Mouse (Mus musculus): Measurements from ENCODE around the gene Pbld2.

The Pbld2 gene

DNA sequence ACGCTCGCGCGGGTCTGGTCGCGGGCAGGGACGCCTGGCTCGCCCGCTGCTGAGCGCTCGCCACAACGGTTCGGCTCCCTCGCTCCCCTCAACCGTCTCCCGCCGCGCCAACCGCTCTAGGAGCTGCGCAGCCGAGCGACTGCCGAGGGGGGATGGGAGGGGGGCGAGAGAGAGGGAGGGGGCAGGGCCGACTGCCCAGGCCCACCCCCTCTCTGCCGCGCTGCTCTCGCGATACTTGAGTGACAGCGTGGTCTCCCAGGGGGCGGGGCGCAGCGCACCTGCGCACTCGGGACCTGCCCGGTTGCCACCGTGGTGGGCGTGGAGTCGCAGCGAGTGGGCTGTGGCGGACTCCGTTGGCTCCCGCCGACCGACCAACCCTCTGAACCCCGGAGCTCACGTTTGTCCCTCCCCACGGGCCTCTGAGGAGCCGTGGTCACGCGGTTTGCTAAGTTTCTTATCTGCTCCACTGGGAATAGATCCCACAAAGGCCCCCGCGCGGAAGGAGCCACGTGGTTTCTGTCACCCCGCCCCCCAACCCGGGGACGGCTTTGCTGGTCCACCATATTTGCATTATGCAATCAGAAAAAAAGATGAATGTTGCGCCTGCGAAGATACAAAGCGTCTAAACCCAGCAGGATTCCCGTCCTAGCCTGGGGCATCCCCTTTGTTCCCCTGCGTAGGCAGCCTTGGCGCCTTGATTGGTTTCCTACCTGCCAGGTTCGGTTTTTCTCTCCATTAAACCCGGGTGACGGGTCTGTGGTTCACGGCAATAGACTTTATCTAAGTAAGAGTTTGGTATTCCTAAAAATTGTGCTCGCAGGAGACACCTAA is at the start of gene Pbld2, which contains the start of gene Hnrnph3:
TSS of gene Pbld2 (plus strand) at position 567 of the 831 bp plus-strand sequence.
TSS of gene Hnrnph3 (minus strand) at position 469 of the 831 bp plus-strand sequence.
- DNase-seq (ENCODE audit: low read depth, low spot score): peak; percentile 99

DNA sequence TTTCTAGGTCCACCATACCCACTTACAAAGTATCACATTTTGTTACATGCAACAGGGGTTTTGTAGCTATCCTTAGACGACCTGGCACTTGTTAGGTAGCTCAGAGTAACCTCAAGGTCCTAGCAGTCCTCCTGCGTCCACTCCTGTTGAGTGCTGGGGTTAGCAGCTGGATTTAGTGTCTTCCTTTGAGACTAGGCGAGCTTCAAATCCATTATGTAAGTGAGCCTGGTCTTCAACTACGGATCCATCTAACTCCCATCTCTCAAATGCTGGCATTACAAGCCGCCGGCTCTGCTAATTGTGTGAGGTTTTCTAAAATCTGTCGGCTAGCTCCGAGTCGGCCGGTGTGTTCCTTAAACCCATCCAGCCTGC is 44.5 kb upstream of the Pbld2 start:
- no peak for DNase-seq (ENCODE audit: low read depth, low spot score)

DNA sequence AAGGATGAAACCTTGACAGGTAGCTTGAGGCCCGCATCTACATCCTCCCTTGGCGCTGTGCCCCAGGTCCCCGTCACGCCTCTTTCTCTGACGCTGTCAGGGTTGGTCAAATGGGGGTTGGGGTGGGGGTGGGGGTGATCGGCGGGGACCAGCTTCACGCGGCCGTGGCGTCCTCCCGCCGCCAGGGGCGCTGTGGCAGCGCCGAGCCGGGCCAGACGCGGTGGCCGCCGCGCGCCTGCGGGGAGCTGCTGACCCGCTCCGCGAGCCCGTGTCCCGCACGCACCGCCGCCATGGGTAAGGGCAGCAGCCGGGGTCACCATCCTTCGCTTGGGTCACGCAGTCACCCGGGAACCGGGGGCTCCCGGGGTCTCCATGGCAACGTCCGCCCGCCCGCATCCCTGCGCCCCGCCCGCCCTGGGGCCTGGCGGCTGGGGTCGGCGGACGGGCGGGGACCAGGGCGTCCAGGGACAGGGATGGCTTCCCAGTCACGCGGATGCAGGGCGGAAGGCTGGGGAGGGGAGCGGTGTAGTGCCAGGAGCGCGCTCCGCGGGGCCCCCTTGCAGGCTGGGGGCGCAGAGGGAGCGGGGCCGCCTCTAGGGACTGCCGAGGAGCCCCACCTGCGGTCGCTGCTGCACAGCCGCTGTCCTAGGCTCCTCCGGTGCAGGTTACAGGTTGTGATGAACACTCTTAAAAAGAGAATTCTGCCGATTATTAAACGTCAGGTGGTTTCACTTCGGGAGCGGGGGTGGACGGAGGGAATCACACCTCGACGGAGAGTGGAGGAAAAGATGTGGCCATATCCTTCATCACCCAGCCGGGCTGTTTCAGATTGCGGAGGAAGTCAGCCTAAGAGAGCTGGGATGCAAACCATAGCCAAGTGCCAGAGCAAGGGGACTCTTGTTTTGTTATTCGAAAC is 43.8 kb upstream of the Pbld2 start, which contains the start of gene Rufy2:
TSS of gene Rufy2 (plus strand) at position 185 of the 916 bp plus-strand sequence.
- peak; percentile 70 for DNase-seq (ENCODE audit: low read depth, low spot score)

DNA sequence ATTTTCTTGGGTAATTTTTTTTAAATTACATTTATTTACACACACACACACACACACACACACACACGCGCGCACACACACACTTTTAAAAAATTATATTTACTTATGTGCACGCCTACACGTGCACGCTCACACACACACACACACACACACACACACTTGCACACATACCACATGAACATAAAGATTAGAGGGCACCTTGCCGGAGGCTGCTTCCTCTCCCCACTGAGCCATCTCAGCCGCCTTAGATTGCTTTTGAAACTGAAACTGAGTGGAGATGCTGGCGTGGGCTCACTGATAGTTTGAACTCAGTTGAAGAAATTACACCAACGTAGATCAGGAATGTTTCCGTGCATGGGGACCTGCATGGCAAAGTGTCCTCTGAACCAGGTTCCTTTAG is 40.0 kb upstream of the Pbld2 start:
- DNase-seq (ENCODE audit: low read depth, low spot score): no peak

DNA sequence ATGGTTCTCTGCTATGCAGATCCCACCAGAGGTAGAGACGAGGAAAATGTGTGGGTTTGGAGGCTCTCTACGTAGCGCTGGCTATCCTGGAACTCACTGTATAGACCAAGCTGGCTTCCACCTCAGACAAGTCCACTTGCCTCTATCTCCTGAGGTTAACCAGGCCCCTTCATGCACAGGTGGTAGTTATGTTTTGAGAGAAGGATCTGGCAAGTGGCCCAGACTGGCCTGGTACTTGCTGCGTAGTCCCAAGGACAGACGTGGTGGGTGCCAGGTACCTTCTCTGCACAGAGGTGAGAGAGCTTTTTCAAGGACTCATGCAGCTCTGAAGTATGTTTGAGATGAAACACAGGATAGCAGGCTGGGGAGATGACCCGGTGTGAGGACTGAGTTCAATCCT is 39.6 kb upstream of the Pbld2 start:
- DNase-seq (ENCODE audit: low read depth, low spot score): no peak

DNA sequence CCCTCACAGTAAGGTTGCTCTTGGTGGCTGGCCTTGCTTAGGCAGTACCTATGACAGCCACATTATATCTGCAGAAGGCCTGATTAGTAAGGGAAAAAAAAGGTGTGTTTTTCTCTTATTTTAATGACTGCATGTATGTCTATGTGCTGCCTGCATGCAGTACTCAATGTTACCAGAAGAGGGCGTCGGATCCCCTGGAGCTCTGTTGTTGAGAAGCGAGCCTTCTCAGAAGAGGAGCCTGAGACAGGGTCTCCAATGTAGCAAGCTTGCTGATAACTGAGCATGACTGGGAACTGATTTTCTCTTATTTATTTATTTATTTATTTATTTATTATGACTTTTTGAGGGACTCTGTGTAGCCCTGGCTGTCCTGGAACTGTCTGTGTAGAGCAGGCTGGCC is 36.8 kb upstream of the Pbld2 start:
- DNase-seq (ENCODE audit: low read depth, low spot score): no peak

DNA sequence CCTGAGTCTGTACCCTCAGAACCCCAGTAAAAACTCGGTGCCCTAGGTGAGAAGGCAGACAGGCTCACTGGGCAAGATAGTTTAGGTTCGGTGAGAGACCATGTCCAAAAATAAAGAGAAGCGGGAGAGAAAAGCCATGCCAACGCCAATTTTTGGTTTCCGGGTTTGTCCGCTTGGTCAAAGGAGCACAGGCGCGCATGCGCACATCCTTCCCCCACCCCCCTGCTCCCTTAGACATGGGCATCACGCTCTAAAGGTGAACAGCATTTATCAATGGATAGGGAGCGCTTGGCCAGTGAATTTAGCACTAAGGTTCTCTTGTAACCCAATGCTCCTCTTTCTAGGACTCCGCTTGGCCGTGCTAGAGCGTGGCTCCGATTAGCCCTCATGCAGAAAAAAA is 33.5 kb upstream of the Pbld2 start:
- no peak for DNase-seq (ENCODE audit: low read depth, low spot score)

DNA sequence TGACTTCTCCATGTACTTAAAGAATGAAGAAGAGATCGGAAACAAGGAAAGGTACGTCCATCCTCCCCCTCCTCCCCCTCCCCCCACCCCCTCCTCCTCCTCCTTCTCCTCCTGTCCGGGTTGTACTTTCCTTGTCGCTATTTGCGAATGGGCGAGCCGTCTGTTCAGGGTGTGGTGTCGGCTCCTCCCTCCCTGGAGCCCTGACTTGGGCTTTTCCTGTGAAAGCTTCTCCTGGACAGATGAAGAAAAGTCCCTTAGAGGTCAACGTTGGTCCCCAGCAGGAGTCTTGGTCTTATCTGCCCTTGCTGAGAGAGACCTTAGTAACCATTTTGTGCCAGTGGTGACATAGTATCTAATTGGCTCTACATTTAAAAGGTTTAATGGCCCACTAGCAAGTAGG is 30.1 kb upstream of the Pbld2 start:
- no peak for DNase-seq (ENCODE audit: low read depth, low spot score)

DNA sequence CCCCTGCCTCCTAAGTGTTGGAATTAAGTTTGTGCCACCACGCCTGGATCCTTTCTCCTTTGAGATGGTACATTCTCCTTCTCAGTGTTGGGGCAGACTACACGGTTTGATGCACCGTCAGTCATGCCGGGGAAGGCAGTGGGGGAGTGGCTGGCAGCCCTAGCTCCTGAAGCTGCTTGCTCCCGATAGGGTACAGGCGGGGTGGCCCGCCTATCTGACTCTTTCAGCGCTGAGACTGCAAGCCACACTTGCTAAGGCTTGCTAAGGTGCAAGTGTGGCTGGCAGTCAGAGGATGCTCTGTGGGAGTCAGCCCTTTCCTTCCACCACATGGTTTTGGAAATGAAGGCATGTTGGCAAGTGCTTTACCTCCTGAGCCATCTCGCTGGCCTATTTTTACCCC is 23.5 kb upstream of the Pbld2 start:
- no peak for DNase-seq (ENCODE audit: low read depth, low spot score)

DNA sequence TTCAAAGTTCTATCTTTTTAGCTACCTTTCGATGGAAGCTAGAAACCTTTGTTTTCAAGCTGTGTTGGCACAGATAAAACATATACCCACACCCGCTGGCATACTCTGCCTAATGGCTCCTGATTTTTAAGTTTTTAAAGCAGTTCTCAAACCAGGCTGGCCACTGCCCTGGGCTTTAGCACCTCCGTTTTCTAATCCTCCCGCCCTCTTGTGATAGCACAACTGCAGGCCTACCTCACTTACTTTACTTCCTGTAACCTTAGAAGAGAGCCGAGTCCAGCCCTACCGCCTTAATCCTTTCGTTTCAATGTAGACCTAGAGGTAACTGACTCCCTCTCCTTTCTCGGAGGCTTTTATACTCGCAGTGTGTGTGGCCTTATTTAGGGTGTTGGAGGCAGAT is 20.9 kb upstream of the Pbld2 start:
- no peak for DNase-seq (ENCODE audit: low read depth, low spot score)

DNA sequence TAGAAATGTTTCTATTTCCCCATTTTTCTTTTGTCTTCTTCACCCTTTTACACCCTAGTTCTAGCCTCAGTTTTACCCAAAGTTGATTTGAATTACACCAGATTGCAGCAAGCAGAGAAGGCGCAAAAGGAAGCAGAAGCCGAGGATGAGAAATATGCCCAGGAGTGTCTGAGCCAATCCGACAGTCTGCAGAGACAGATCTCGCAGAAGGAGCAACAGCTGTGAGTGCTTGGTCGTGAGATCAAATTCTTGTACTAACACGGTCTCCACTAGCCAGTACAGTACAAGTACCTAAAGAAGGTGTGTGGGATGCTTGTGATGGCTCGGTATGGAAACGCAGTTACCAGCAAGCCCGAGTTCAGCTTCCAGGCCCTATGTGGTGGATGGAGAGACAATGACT is 19.6 kb upstream of the Pbld2 start:
- no peak for DNase-seq (ENCODE audit: low read depth, low spot score)

DNA sequence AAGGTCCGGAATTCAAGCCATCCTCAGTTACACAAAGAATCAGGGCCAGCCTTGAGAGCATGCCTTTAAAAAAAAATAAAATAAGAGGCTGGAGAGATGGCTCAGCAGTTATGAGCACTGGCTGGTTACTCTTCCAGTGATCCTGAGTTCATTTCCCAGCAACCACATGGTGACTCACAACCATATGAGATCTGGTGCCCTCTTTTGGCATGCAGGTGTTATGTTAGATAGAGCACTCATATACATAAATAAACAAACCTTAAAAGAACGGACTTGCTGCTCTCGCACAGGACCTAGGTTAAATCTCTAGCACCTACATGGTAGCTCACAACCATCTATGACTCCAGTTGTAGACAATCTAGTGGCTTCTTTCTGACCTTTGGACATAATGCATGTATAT is 15.9 kb upstream of the Pbld2 start:
- DNase-seq (ENCODE audit: low read depth, low spot score): no peak

DNA sequence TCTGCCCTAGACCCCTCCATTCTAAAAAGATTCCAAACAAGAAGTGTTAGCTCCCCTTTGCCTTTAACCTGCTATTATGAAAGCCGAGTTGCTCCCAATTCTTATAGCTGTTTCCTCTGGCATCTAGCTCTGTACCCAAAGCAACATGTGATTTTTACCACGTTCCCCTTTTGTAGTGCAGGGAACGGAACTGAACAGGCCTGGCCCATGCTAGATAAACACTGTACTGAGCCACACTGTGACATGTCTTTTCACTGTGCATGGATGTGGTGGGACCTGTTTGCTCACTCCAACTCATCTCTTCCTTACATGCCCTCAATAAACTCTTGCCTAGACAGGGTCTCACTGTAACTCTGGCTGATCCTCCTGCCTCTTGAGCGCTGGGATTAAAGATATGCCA is 13.8 kb upstream of the Pbld2 start:
- no peak for DNase-seq (ENCODE audit: low read depth, low spot score)

DNA sequence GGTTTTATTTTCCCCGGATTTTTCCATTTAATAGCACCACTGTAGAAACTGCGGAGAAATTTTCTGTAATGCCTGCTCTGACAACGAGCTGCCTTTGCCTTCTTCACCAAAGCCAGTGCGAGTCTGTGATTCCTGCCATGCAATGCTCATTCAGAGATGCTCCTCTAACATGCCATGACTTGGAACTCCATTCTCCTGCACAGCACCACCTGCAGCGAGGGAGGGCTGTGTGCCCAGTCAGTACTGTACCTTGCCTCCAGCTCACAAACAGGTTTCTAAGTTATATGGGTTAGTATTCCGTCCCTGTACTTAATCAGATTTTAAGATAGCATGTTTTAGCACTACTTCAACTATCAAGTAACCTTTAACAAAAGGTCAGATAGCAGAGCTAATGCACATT is 12.6 kb upstream of the Pbld2 start:
- no peak for DNase-seq (ENCODE audit: low read depth, low spot score)

DNA sequence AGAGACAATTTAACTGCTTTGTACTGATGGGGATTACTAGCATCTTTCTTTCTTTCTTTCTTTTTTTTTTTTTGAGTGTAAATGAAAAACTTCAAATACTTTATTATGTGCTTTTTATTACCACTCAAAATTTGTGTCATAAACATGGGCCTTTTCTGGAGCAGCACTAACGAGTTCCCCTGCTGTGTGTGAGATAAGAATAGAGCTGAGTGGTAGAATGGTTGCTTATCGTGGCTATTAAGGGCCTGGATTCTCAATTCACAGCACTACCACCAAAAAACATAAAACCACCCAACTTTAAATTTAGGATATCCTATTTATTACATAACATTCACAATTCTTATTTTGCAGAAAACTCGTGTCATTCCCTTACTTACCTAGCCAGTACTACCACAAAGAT is 10.6 kb upstream of the Pbld2 start:
- DNase-seq (ENCODE audit: low read depth, low spot score): no peak

DNA sequence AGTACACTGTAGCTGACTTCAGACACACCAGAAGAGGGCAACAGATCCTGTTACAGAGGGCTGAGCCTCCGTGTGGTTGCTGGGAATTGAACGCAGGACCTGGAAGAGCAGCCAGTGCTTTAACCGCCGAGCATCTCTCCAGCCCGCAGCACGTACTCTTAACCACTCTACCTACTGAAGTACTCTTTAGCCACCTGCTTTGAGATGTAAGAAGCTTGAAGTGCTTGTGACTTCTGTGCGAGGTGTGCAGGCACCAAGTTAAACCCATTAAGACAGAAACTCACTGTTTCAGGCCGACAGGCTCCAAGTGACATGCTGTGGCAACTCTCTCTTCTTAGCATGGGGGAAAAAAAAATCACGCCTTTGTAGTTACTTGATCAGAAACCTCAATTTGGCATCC is 9.9 kb upstream of the Pbld2 start:
- DNase-seq (ENCODE audit: low read depth, low spot score): no peak

DNA sequence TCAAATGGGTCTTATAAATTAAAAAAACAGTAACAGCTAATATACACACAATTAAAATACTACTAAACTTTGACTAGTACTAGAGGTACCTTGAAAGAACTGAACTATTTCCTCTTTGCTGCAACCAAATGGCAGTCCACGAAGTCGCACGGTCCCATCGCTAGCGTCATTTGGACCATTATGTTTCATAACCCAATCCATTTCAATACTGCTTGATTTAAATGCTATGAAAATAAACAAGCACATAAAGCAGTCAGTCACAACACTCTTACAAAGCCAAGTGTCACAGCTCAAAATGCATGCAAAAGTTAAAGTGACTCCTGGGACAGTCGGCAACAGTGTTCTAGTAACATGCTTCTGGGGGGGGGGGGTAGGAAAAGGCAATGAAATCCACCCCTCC is 4.8 kb upstream of the Pbld2 start:
- DNase-seq (ENCODE audit: low read depth, low spot score): no peak

DNA sequence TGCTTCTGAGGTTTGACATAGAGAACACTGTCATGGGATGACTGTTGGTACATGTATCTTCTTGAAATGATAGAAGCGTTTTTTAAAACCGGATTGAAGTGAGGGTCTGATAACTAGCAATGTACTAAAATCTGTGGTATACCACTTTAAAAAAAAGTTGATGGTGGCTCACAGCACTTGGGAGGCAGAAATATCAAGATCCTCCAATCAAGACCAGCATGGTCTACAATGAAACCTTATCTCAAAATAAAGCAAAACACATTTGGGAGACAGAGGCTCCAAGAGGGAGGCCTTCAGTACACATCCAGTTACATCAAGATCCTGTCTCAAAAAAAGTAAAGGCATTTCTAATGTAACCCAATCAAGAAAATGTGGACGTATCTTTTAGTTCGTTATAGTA is 2.4 kb upstream of the Pbld2 start:
- DNase-seq (ENCODE audit: low read depth, low spot score): no peak

DNA sequence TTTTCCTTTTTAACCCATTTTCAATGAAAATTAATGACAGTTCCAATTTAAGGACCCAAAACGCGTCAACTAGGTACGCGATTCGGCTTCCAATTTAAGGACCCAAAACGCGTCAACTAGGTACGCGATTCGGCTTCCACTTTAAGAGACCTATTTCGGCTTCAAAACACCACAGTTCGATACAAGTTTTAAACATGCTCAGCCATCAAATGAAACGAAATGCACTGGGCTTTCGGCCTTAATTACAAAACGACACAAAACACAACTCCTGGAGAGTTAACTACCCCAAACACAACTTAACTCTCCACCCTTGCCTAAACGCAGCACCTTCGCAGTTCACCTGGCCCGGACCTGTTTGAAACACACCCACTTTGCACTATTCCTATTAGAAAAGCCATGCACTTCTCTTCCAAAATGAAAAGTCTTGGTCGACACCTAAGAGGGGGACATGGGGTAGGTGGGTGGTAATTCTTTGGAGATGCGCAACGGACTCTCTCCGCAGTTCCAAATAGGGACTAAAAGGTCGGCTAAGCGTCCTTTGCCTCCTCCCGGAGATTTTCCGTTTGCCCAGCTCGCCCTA is 1.5 kb upstream of the Pbld2 start:
- DNase-seq (ENCODE audit: low read depth, low spot score): no peak

DNA sequence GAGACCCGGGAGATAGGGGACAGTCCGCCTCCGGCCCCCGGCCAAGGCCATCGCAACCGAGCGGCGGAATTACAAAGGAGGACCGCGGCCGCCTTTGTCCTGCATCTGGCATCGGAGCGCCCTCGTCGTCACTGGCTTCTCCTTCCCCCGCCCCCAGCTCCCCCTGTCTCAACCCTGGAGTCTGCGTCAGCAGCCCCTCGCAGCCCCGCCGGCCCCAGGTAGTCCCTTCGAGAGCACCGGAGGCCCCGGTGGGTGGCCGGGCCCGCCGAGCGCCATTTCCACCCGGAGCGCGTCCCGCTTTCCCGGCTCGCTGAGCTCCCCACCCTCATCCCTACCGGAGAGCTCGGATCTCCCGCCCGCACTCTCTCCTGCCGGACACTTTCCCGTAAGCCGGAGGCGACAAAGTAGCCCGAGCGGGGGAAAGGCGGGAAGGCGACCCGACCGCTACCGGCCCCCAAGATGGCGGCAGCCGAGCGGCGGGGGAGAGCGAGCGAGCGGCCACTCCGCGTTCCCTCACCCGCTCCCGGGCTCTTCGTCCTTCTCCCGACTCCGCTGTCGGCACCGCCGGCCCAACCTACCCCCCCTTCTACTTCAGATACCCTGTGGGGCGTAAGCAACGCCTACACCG is 880 bp upstream of the Pbld2 start:
- peak; percentile 31 for DNase-seq (ENCODE audit: low read depth, low spot score)

DNA sequence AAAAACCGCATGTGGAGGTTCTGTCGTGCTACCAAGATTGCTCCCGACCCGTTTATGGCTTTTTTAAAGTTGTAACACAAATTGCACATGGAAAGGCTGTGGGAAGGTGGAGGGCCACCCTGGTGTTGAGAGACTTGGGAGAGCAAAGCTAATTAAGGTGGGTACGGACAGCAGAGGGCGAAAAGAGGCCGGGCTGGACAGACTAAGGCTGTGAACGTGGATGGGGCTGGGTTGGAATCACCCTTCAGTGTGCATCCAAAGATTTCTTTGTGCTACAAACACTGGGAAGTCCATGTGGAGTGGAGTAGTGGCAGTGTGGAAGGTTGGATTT is 430 bp downstream of the Pbld2 start:
- DNase-seq (ENCODE audit: low read depth, low spot score): peak; percentile 62

DNA sequence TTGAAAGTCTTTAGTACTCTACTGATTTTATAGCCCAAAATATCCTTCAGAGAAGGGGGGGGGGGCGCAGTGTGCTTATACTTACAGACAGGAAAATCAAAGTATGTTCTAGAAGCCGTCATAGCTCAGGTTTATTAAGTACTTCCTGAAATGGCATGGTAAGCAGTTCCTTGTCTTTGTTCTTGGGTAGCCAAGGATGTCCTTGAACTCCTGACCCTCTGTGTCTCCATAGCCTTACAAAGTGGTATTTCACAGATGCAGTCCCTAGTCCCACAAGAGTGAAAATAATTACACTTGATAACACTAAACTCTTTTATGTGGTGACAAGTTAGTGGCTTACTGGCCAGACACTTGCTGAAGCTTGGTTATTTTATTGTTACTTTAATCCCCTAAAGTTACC is 901 bp downstream of the Pbld2 start:
- DNase-seq (ENCODE audit: low read depth, low spot score): no peak

Measured in skeletal muscle tissue, adult 2 months (tissue).